Mouse (Mus musculus) hindbrain, embryonic 14.5 days (tissue): ENCODE measurements around the gene Gadd45b. TPM values are rescaled to one million over a fixed set of nuclear protein-coding genes. Genes with fewer than 3 reads are reported as not detected.

Experiments
- ATAC-seq: fragments of 200-750 bp; cut with Nextera tagmentation; 2 replicates; pipeline ENCODE4 v1.8.0; 2017; ENCODE audit warnings: moderate number of reproducible peaks, mild to moderate bottlenecking, moderate TSS enrichment, moderate library complexity; ENCODE audit not compliant: low FRiP score
- DNase-seq: peaks from one replicate; pipeline ENCODE4 v3.0.0-alpha.2; 2015; ENCODE audit warnings: low spot score
- H3K27ac ChIP-seq: fragments of 300-500 bp; sonication (generic); 2 replicates; pipeline ENCODE4 v1.5.1; 2014; ENCODE audit warnings: mild to moderate bottlenecking, moderate library complexity
- H3K27me3 ChIP-seq: fragments of 300-500 bp; sonication (generic); 2 replicates; pipeline ENCODE4 v1.6.1; 2014; ENCODE audit warnings: mild to moderate bottlenecking, low read length, mixed read lengths; ENCODE audit not compliant: control insufficient read depth, insufficient read depth
- H3K36me3 ChIP-seq: fragments of 300-500 bp; sonication (generic); replicated peaks from 2 replicates; pipeline ENCODE4 v1.6.1; 2014; ENCODE audit not compliant: control insufficient read depth, insufficient read depth
- H3K4me1 ChIP-seq: fragments of 300-500 bp; sonication (generic); replicated peaks from 2 replicates; pipeline ENCODE4 v1.6.1; 2014; ENCODE audit warnings: antibody characterized with exemption, low read length, mixed read lengths; ENCODE audit not compliant: control insufficient read depth, insufficient read depth
- H3K4me2 ChIP-seq: fragments of 300-500 bp; sonication (generic); replicated peaks from 2 replicates; pipeline ENCODE4 v1.6.1; 2014; ENCODE audit warnings: mild to moderate bottlenecking, moderate library complexity
- H3K4me3 ChIP-seq: fragments of 300-500 bp; sonication (generic); replicated peaks from 2 replicates; pipeline ENCODE4 v1.5.1; 2014; ENCODE audit warnings: mild to moderate bottlenecking, low read length
- H3K9ac ChIP-seq: fragments of 300-500 bp; sonication (generic); 2 replicates; pipeline ENCODE4 v1.6.1; 2014
- H3K9me3 ChIP-seq: fragments of 300-500 bp; sonication (generic); 2 replicates; pipeline ENCODE4 v1.6.1; 2016; ENCODE audit warnings: low read length; ENCODE audit not compliant: control insufficient read depth
- WGBS: fragments of 180-500 bp; shearing (Covaris S2); extraction: QIAGEN DNeasy Blood & Tissue Kit; methylation state at CpG from one replicate; pipeline ENCODE4 v1.1.7; 2014; 5-methylcytosine and 5-hydroxymethylcytosine counted together
- polyA plus RNA-seq: library from polyadenylated mRNA; unstranded; fragments of >200 nt; fragmentation: Nextera tagmentation; extraction: Ambion mirVana; gene quantifications from 2 replicates; pipeline ENCODE4 v1.2.1, GENCODE M21; 2014

Gene Gadd45b
- polyA plus RNA-seq, 1 experiment from 2014 or later = 8.0 TPM

DNA sequence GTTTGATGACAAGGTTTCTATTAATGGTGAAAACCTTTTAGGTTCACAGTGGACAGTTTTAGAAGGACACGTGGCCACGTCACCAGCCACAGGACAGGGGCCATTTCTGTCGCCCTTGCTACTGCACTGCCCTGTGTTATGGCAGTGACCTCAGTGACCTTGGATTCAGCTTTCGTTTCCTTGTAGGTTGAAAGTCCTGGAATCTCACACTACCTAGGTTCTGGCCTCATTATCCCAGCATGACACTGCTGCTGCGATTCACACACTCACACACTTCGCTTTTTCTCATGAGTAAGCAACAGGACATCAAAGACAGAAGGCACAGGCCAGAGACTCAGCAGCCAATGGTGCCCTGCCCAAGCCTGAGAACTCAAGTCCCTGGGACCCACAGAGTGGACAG lies 27.0 kb downstream of the Gadd45b start:
- WGBS = 89% methylated on average over 6 of the region's 6 CpGs
- H3K4me3 ChIP-seq = no peak overlapping the region
- no peak for DNase-seq
- no peaks in the 10 kb centered on the region for H3K36me3 ChIP-seq
- no peak for ATAC-seq
- H3K4me1 ChIP-seq = no peaks in the 10 kb centered on the region
- H3K9me3 ChIP-seq = no peaks in the 10 kb centered on the region
- H3K27me3 ChIP-seq = no peaks in the 10 kb centered on the region
- no peak overlapping the region for H3K4me2 ChIP-seq
- no peak overlapping the region for H3K27ac ChIP-seq
- H3K9ac ChIP-seq = no peak overlapping the region

DNA sequence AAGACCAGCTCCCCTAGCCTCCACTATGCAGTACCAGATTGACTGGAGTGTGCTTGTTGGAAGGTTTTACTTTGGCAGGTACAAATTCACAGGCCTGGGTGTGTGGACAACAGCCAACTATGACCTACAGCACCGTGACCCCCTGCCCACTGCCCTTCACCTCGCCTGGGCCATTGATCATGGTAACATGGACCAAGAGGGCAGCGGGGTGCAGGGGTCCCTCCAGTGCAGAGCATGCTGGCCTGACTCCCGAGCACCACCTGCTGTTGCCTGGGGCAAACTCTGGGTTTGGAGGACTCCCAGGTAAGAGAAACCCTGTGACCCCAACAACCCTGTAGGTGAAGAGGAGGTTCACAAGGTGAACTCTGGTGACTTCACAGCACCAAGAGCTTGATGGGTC lies 27.9 kb downstream of the Gadd45b start:
- Histone ChIP-seq H3K9me3 (no peaks in the 10 kb centered on the region), H3K9ac (no peak overlapping the region), H3K27ac (no peak overlapping the region), H3K4me1 (no peaks in the 10 kb centered on the region), H3K4me2 (no peak overlapping the region), H3K4me3 (no peak overlapping the region), H3K36me3 (no peaks in the 10 kb centered on the region), H3K27me3 (no peaks in the 10 kb centered on the region)
- DNase-seq (no peak), ATAC-seq (no peak)
- WGBS = 74% methylated on average over 4 of the region's 4 CpGs

DNA sequence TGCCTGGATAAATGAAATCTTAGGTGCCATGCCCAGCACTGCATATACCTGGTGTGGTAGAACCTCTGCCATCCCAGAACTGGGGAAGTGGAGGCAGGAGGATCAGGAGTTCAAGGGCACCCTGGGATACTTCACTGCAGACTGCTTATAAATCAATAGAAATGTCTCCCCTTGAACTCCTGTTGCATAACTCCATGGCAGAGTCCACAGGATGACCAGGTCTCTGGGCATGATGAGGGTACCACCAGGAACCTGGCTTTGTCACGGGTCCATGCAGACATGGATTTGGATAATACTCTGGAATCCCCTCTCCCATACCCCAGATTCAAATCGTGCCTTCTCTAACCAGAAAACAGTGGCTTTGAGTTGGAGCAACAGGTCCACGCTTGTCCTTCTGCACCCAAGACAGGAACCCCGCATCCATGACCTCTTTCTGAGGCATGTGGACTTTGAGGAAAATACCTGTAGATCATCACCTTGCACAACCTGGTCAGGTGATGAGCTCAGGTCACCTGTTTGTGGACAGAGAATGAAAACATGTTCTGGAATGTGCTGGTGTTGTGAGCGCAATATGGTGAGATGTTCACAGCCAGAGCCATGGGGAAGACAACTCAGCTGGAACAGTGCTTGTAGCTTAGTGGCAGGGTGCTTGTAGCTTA lies 29.2 kb downstream of the Gadd45b start:
- no peaks in the 10 kb centered on the region for H3K4me1 ChIP-seq
- no peak overlapping the region for H3K4me3 ChIP-seq
- no peaks in the 10 kb centered on the region for H3K27me3 ChIP-seq
- H3K9me3 ChIP-seq = no peaks in the 10 kb centered on the region
- H3K4me2 ChIP-seq = no peak overlapping the region
- 96% methylated on average over 5 of the region's 5 CpGs for WGBS
- H3K9ac ChIP-seq = no peak overlapping the region
- no peak overlapping the region for H3K27ac ChIP-seq
- H3K36me3 ChIP-seq = no peaks in the 10 kb centered on the region
- no peak for DNase-seq
- ATAC-seq = no peak

- no peaks in the 10 kb centered on the region for H3K9me3 ChIP-seq
- H3K27me3 ChIP-seq = no peaks in the 10 kb centered on the region
- no peaks in the 10 kb centered on the region for H3K36me3 ChIP-seq
- H3K4me1 ChIP-seq = no peaks in the 10 kb centered on the region
- 17% methylated on average over 15 of the region's 16 CpGs for WGBS
- no peak overlapping the region for H3K4me2 ChIP-seq
- H3K27ac ChIP-seq = no peak overlapping the region
- no peak overlapping the region for H3K9ac ChIP-seq
- H3K4me3 ChIP-seq = no peak overlapping the region
- ATAC-seq (no peak), DNase-seq (no peak)
These were observed 31.0 kb downstream of the Gadd45b start for GRCm38 (mm10) chr10:80960551-80961508.

DNA sequence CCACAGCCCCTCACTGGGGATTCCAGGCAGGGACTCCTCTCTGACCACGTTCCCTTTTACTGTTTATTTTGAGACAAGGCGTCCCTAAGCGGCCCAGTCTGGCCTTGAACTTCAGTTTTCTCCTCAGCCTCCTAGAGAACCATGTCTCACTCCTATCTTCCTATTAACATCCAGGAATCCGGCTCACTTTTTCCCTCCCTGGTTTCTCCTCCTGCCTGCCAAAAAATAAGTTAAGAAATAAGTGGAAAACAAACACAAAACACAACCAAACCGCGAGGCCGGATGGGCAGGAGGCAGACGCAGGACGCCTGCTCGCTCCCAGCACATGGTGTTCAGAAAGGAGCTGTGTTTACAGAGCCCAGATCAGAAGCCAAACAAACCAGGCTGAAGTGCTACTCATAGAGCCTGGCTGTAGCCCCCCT lies 32.2 kb downstream of the Gadd45b start:
- Histone ChIP-seq H3K9me3 (no peaks in the 10 kb centered on the region), H3K9ac (no peak overlapping the region), H3K4me3 (no peak overlapping the region), H3K4me1 (no peaks in the 10 kb centered on the region), H3K36me3 (no peaks in the 10 kb centered on the region), H3K27ac (no peak overlapping the region), H3K27me3 (no peaks in the 10 kb centered on the region), H3K4me2 (no peak overlapping the region)
- no peak for DNase-seq
- ATAC-seq = no peak
- WGBS = 55% methylated on average over 10 of the region's 10 CpGs

DNA sequence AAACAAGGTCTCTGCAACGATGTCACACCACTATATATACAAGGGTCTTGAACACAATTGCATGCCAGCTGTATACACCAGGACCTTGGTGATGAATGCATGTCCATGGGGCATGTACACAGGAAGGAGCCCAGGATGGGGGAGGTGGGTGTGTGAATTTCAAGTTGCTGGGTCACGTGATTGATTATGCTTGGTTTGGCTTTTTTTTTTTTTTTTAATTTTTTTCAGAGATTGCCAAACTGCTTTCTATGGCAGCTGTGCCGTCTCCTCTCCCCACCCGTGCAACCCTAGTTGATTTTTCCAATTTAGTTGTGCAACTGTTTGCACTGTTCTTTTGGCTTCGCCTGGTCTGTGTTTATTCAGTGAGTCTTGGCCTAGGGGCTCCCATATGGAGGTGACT lies 32.7 kb downstream of the Gadd45b start:
- ATAC-seq (no peak), DNase-seq (no peak)
- Histone ChIP-seq H3K9me3 (no peaks in the 10 kb centered on the region), H3K27me3 (no peaks in the 10 kb centered on the region), H3K27ac (no peak overlapping the region), H3K4me2 (no peak overlapping the region), H3K4me3 (no peak overlapping the region), H3K4me1 (no peaks in the 10 kb centered on the region), H3K36me3 (no peaks in the 10 kb centered on the region), H3K9ac (no peak overlapping the region)
- 69% methylated on average over 5 of the region's 5 CpGs for WGBS

DNA sequence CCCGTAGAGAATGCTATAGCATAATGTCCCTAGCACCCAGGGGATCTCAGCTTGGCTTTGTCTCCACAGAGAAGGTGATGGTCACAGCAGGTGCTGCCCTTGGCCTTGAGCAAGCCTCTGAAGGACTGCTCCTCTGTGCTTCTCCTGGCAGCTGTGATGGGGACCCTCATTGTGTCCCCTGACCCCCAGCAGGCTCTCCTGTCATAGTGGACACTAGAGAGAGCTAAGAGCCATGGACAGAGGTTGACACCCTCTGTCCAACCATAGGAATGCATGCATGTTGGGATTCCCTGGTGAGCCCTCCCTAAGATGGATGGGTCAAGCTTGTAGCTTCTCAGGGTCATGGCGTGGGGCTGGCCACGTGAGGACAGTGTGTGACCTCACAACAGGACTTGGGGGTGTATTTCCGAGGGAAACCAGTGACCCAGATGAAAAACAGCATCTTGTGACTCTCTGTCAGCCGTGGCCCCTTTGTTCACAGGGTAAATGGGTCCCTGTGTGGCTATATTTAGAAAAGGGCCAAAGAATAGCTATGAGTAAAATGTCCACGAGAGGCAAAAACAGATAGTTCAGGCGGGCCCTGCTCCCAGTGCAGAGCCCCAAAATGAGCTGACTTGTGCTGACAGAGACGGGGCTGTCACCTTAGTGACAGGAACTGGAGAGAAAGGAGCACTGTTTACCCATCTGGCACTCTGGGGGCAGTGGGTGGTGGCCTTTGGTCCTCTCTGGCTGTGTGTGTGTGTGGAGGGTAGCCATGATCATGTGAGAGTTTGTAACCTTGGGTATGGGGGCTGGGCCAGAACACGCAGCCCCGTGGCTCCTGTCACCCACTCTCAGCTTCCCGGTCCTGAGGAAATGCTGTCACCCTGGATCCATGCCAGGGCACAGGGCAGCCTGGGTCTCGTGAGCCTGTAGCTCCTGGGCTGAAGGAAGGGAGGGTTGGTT lies 33.4 kb downstream of the Gadd45b start:
- no peak for ATAC-seq

DNA sequence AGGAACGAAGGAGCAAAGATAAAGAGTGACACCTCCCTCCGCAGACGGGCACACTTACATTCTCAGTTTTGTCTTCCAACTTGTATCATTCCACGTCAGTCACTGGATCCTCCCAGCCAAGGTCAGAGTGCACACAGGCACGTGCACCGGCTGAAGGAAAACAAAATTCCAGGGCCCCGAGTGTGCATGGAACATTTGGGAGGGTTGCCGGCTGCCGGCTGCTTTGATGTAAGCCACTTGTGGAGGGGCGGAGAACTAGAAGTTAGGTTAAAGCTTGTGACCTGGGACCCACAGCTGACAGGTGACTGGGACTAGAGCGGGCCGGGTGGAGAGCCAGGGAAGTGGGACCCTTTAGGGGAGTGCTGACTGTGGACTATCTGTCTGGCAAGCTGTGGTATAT lies 36.4 kb downstream of the Gadd45b start:
- Histone ChIP-seq H3K36me3 (no peaks in the 10 kb centered on the region), H3K4me3 (no peak overlapping the region), H3K4me2 (no peak overlapping the region), H3K9ac (no peak overlapping the region), H3K4me1 (no peaks in the 10 kb centered on the region), H3K9me3 (0 out of 2 replicates have a peak, but pooled peaks cover 3% of the 10 kb centered on the region), H3K27me3 (no peaks in the 10 kb centered on the region), H3K27ac (no peak overlapping the region)
- ATAC-seq = no peak
- 65% methylated on average over 12 of the region's 12 CpGs for WGBS
- DNase-seq = no peak

More for the DNA sequence above, 33.4 kb downstream of the Gadd45b start:
- 44% methylated on average over 12 of the region's 12 CpGs for WGBS
- no peak for DNase-seq
- Histone ChIP-seq H3K9me3 (no peaks in the 10 kb centered on the region), H3K36me3 (no peaks in the 10 kb centered on the region), H3K27me3 (no peaks in the 10 kb centered on the region), H3K4me2 (no peak overlapping the region), H3K27ac (no peak overlapping the region), H3K4me1 (no peaks in the 10 kb centered on the region), H3K9ac (no peak overlapping the region), H3K4me3 (no peak overlapping the region)
